Mouse (Mus musculus) liver, embryonic 16.5 days (tissue): ENCODE results near the gene Chn2. TPM values are rescaled to one million over a fixed set of nuclear protein-coding genes. Genes with fewer than 3 reads are reported as not detected.

Source experiments
- ATAC-seq: fragments of 200-750 bp; cut with Nextera tagmentation; 2 replicates; pipeline ENCODE4 v1.8.0; 2017; ENCODE audit warnings: low read depth, mild to moderate bottlenecking, moderate number of reproducible peaks, moderate library complexity
- H3K27ac ChIP-seq: fragments of 300-500 bp; sonication (generic); 2 replicates; pipeline ENCODE4 v1.5.1; 2014; ENCODE audit warnings: mild to moderate bottlenecking, low read length
- H3K27me3 ChIP-seq: fragments of 300-500 bp; sonication (generic); 2 replicates; pipeline ENCODE4 v1.6.1; 2014; ENCODE audit warnings: low read depth, low read length, mixed read lengths; ENCODE audit not compliant: control insufficient read depth, insufficient read depth
- H3K36me3 ChIP-seq: fragments of 300-500 bp; sonication (generic); 2 replicates; pipeline ENCODE4 v1.6.1; 2014; ENCODE audit warnings: mild to moderate bottlenecking; ENCODE audit not compliant: control insufficient read depth, insufficient read depth
- H3K4me1 ChIP-seq: fragments of 300-500 bp; sonication (generic); 2 replicates; pipeline ENCODE4 v1.6.1; 2014; ENCODE audit warnings: low read depth, low read length, mixed read lengths; ENCODE audit not compliant: control insufficient read depth
- H3K4me2 ChIP-seq: fragments of 300-500 bp; sonication (generic); 2 replicates; pipeline ENCODE4 v1.6.1; 2014; ENCODE audit warnings: low read depth, low read length, mixed read lengths
- H3K4me3 ChIP-seq: fragments of 300-500 bp; sonication (generic); 2 replicates; pipeline ENCODE4 v1.5.1; 2014; ENCODE audit warnings: low read depth, mild to moderate bottlenecking, low read length
- H3K9ac ChIP-seq: fragments of 300-500 bp; sonication (generic); 2 replicates; pipeline ENCODE4 v1.6.1; 2014; ENCODE audit warnings: low read depth, low read length
- H3K9me3 ChIP-seq: fragments of 300-500 bp; sonication (generic); replicated peaks from 2 replicates; pipeline ENCODE4 v1.6.1; 2016; ENCODE audit warnings: low read length; ENCODE audit not compliant: control insufficient read depth
- WGBS: fragments of 180-500 bp; shearing (Covaris S2); extraction: QIAGEN DNeasy Blood & Tissue Kit; methylation state at CpG from one replicate; pipeline ENCODE4 v1.1.7; 2014; ENCODE audit not compliant: insufficient replicate concordance; 5-methylcytosine and 5-hydroxymethylcytosine counted together
- polyA plus RNA-seq: library from polyadenylated mRNA; unstranded; fragments of >200 nt; fragmentation: Nextera tagmentation; extraction: Ambion mirVana; gene quantifications from 2 replicates; pipeline ENCODE4 v1.2.1, GENCODE M21; 2015

Gene Chn2
- polyA plus RNA-seq, 1 experiment from 2014 or later, result 4.2 TPM

- Histone ChIP-seq H3K4me3 (peak overlapping the region; percentile 64), H3K27me3 (peaks cover 28% of the 10 kb centered on the region), H3K36me3 (no peaks in the 10 kb centered on the region), H3K9ac (no peak overlapping the region), H3K9me3 (no peaks in the 10 kb centered on the region), H3K27ac (no peak overlapping the region), H3K4me2 (peak overlapping the region; percentile 68), H3K4me1 (peaks cover 5% of the 10 kb centered on the region)
- 19% methylated on average over 10 of the region's 10 CpGs for WGBS
- no peak for ATAC-seq
Measured at GRCm38 (mm10) chr6:54038866-54039265, 488 bp upstream of the Chn2 start.

DNA sequence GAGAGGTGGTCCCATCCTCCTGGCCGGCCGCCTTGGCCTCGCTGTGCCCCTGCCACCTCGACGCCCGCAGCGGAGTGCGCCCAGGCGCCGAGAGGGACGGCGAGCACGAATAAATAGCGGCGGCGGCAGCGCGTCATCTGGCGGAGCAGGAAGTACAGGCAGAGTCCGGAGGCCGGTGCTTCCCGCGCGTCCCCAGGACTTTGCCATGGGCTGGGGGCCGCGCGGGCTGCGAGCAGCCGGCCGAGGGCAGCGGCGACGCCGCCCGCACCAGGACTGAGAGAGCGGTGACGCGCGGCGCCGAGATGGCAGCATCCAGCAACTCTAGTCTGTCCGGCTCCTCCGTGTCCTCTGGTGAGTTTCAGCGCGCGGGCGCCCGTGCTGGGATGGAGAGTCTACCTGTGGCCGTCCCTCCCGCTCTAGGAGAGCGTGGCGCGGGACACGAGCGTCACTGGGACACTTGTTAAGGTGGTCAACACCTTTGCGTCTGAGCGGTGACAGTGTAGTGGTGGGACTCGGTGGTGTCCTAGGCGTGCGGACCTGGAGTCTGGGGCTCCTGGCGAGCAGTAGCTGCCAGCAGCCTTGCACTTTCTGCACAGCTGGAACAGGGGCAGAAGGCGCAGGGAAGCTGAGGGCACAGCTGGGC is 572 bp downstream of the Chn2 start:
- peak overlapping the region; percentile 19; the same call in 1 of the 2 replicates for H3K27ac ChIP-seq
- peak overlapping the region; percentile 68 for H3K4me2 ChIP-seq
- peak overlapping the region; percentile 64 for H3K4me3 ChIP-seq
- peaks cover 28% of the 10 kb centered on the region for H3K27me3 ChIP-seq
- peak; percentile 63 for ATAC-seq
- peaks cover 5% of the 10 kb centered on the region for H3K4me1 ChIP-seq
- WGBS, result 0% methylated on average over 62 of the region's 62 CpGs
- H3K9me3 ChIP-seq, result no peaks in the 10 kb centered on the region
- H3K36me3 ChIP-seq, result no peaks in the 10 kb centered on the region
- H3K9ac ChIP-seq, result peak overlapping the region; percentile 57

DNA sequence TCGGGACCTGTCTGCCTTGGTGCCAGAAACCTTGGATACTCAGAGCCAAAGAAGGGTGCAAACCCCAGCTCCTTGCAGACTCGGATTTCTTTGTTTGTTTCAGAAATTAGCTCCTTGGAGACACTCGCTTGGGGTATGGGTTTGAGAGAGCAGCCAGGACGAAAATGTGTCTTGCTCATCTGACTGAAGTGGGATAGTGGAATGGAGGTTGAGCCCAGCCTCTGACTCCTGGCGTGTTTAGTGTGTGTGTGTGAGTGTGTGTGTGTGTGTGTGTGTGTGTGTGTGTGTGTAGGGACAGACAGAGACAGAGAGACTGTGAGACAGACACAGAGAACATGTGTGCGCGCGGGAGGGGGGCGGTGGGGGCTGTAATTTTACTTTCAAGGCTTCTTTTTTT is 1.1 kb downstream of the Chn2 start:
- H3K4me3 ChIP-seq, result peak overlapping the region; percentile 64
- WGBS, result 16% methylated on average over 9 of the region's 9 CpGs
- no peak overlapping the region for H3K27ac ChIP-seq
- no peaks in the 10 kb centered on the region for H3K36me3 ChIP-seq
- H3K9me3 ChIP-seq, result no peaks in the 10 kb centered on the region
- H3K4me1 ChIP-seq, result peaks cover 3% of the 10 kb centered on the region
- H3K9ac ChIP-seq, result peak overlapping the region; percentile 57; the same call in 1 of the 2 replicates
- H3K4me2 ChIP-seq, result peak overlapping the region; percentile 68
- ATAC-seq, result no peak
- peaks cover 28% of the 10 kb centered on the region for H3K27me3 ChIP-seq

GRCm38 (mm10) chr6:54041386-54042043 is 2.2 kb downstream of the Chn2 start:
- WGBS, result 38% methylated on average over 13 of the region's 13 CpGs
- Histone ChIP-seq H3K9me3 (no peaks in the 10 kb centered on the region), H3K4me2 (no peak overlapping the region), H3K9ac (no peak overlapping the region), H3K36me3 (no peaks in the 10 kb centered on the region), H3K27me3 (peaks cover 28% of the 10 kb centered on the region), H3K4me3 (no peak overlapping the region), H3K27ac (no peak overlapping the region), H3K4me1 (peaks cover 4% of the 10 kb centered on the region; the same call in 1 of the 2 replicates)
- no peak for ATAC-seq

- 82% methylated on average over 1 of the region's 1 CpGs for WGBS
Measured at GRCm38 (mm10) chr6:54042142-54042541, 2.8 kb downstream of the Chn2 start.

GRCm38 (mm10) chr6:54043536-54043935 is 4.2 kb downstream of the Chn2 start:
- WGBS, result 72% methylated on average over 5 of the region's 5 CpGs
- no peak for ATAC-seq

More at GRCm38 (mm10) chr6:54042142-54042541, 2.8 kb downstream of the Chn2 start:
- peaks cover 28% of the 10 kb centered on the region for H3K27me3 ChIP-seq
- no peak overlapping the region for H3K4me3 ChIP-seq
- peaks cover 7% of the 10 kb centered on the region for H3K4me1 ChIP-seq
- H3K9ac ChIP-seq, result no peak overlapping the region
- no peaks in the 10 kb centered on the region for H3K36me3 ChIP-seq
- no peak overlapping the region for H3K27ac ChIP-seq
- ATAC-seq, result no peak
- H3K4me2 ChIP-seq, result no peak overlapping the region
- H3K9me3 ChIP-seq, result no peaks in the 10 kb centered on the region

DNA sequence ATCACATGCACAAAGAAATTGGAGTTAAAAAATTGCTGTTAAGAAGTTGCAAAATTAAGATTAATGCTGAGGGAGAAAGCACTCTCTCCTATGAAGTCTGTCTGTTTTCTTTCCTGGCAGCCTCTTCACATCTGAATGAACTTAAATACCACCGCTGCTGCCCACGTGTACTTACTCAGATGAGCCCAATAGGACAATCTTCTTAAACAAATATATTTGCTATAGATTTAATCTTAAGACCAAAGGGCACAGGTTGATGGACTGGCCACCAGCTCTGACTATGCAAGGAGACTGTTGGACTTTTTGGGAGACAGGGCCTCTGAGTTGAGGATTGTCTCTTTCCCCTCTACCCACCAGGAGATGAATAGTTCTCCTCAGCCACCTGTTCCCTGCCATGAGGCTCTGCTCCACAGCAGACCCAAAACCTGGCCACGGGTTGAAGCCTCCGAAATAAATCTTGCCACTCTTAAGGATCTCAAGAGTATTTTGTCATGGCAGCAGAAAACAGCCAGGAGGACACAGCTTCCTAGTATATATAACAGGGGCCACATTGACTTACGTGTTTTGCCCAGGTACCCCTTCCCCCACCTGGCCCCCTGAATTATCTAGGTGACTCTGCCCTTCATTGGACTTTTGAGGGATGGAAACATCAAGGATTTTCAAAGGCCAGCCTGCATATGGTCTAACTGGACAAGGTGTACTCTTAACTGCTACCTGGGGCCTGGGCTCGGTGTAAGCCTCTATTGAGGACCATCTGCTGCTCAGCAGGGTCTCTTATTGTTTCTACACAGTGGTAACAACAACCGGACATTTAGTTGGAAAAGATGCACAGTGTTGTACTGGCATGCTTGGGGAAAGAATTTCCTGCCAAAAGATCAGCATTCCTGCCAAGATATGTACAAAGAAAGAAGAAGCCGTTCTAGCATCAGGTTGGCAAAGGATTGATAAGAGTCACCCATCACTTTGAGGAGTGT is 6.7 kb downstream of the Chn2 start:
- ATAC-seq, result peak; percentile 52; the same call in 1 of the 2 replicates
- Histone ChIP-seq H3K4me3 (no peak overlapping the region), H3K9me3 (no peaks in the 10 kb centered on the region), H3K27ac (no peak overlapping the region), H3K36me3 (no peaks in the 10 kb centered on the region), H3K4me1 (peaks cover 7% of the 10 kb centered on the region), H3K9ac (no peak overlapping the region), H3K4me2 (no peak overlapping the region), H3K27me3 (no peaks in the 10 kb centered on the region; the same call in 1 of the 2 replicates)
- 59% methylated on average over 8 of the region's 8 CpGs for WGBS

More at GRCm38 (mm10) chr6:54043536-54043935, 4.2 kb downstream of the Chn2 start:
- H3K9ac ChIP-seq, result no peak overlapping the region
- H3K4me2 ChIP-seq, result no peak overlapping the region
- peaks cover 20% of the 10 kb centered on the region for H3K27me3 ChIP-seq
- H3K9me3 ChIP-seq, result no peaks in the 10 kb centered on the region
- H3K4me1 ChIP-seq, result peaks cover 7% of the 10 kb centered on the region
- no peak overlapping the region for H3K27ac ChIP-seq
- H3K36me3 ChIP-seq, result no peaks in the 10 kb centered on the region
- no peak overlapping the region for H3K4me3 ChIP-seq

GRCm38 (mm10) chr6:54046884-54047747 is 7.8 kb downstream of the Chn2 start:
- 58% methylated on average over 11 of the region's 11 CpGs for WGBS
- Histone ChIP-seq H3K4me3 (no peak overlapping the region), H3K4me2 (no peak overlapping the region), H3K27me3 (no peaks in the 10 kb centered on the region), H3K9me3 (no peaks in the 10 kb centered on the region), H3K36me3 (no peaks in the 10 kb centered on the region), H3K27ac (peak overlapping the region; percentile 65), H3K4me1 (peaks cover 7% of the 10 kb centered on the region), H3K9ac (no peak overlapping the region)
- ATAC-seq, result peak; percentile 79
